Mouse (Mus musculus) hindbrain, embryonic 12.5 days (tissue): Measurements from ENCODE around the gene Fgf2. TPM values are rescaled to one million over a fixed set of nuclear protein-coding genes. Genes with fewer than 3 reads are reported as not detected.

Experiments used
- ATAC-seq: fragments of 200-750 bp; cut with Nextera tagmentation; 2 replicates; pipeline ENCODE4 v1.8.0; 2017; ENCODE audit warnings: moderate TSS enrichment; ENCODE audit not compliant: low FRiP score
- H3K27ac ChIP-seq: fragments of 300-500 bp; sonication (generic); 2 replicates; pipeline ENCODE4 v1.5.1; 2016; ENCODE audit warnings: mild to moderate bottlenecking
- H3K27me3 ChIP-seq: fragments of 300-500 bp; sonication (generic); 2 replicates; pipeline ENCODE4 v1.6.1; 2016; ENCODE audit warnings: mild to moderate bottlenecking
- H3K36me3 ChIP-seq: fragments of 300-500 bp; sonication (generic); 2 replicates; pipeline ENCODE4 v1.6.1; 2016; ENCODE audit warnings: mild to moderate bottlenecking
- H3K4me1 ChIP-seq: fragments of 300-500 bp; sonication (generic); 2 replicates; pipeline ENCODE4 v1.6.1; 2016
- H3K4me2 ChIP-seq: fragments of 300-500 bp; sonication (generic); replicated peaks from 2 replicates; pipeline ENCODE4 v1.6.1; 2016; ENCODE audit warnings: mild to moderate bottlenecking
- H3K4me3 ChIP-seq: fragments of 300-500 bp; sonication (generic); 2 replicates; pipeline ENCODE4 v1.5.1; 2016; ENCODE audit warnings: mild to moderate bottlenecking
- H3K9ac ChIP-seq: fragments of 300-500 bp; sonication (generic); 2 replicates; pipeline ENCODE4 v1.6.1; 2016; ENCODE audit warnings: mild to moderate bottlenecking, moderate library complexity
- H3K9me3 ChIP-seq: fragments of 300-500 bp; sonication (generic); replicated peaks from 2 replicates; pipeline ENCODE4 v1.6.1; 2016; ENCODE audit warnings: mild to moderate bottlenecking
- WGBS: fragments of 180-500 bp; shearing (Covaris S2); methylation state at CpG from one replicate; pipeline ENCODE4 v1.1.7; 2016; 5-methylcytosine and 5-hydroxymethylcytosine counted together
- polyA plus RNA-seq: library from polyadenylated mRNA; unstranded; fragments of >200 nt; fragmentation: Nextera tagmentation; extraction: Ambion mirVana; gene quantifications from 2 replicates; pipeline ENCODE4 v1.2.1, GENCODE M21; 2016

Gene Fgf2
- polyA plus RNA-seq, 1 experiment from 2014 or later, result 1.0 TPM

- H3K4me1 ChIP-seq, result no peaks in the 10 kb centered on the region
- no peak for ATAC-seq
- H3K9me3 ChIP-seq, result no peaks in the 10 kb centered on the region
- H3K4me3 ChIP-seq, result no peak overlapping the region
- no peak overlapping the region for H3K9ac ChIP-seq
- no peaks in the 10 kb centered on the region for H3K36me3 ChIP-seq
- H3K27me3 ChIP-seq, result no peaks in the 10 kb centered on the region
- no peak overlapping the region for H3K4me2 ChIP-seq
- WGBS, result 83% methylated on average over 3 of the region's 3 CpGs
- H3K27ac ChIP-seq, result no peak overlapping the region
These were observed 49.5 kb downstream of the Fgf2 start for GRCm38 (mm10) chr3:37397646-37398045.

GRCm38 (mm10) chr3:37398661-37399395 is 50.7 kb downstream of the Fgf2 start:
- H3K4me1 ChIP-seq, result no peaks in the 10 kb centered on the region
- no peak for ATAC-seq
- H3K36me3 ChIP-seq, result no peaks in the 10 kb centered on the region
- no peaks in the 10 kb centered on the region for H3K9me3 ChIP-seq
- H3K9ac ChIP-seq, result no peak overlapping the region
- no peak overlapping the region for H3K27ac ChIP-seq
- no peak overlapping the region for H3K4me3 ChIP-seq
- no peak overlapping the region for H3K4me2 ChIP-seq
- H3K27me3 ChIP-seq, result no peaks in the 10 kb centered on the region
- 83% methylated on average over 7 of the region's 7 CpGs for WGBS

- H3K4me1 ChIP-seq, result no peaks in the 10 kb centered on the region
- no peaks in the 10 kb centered on the region for H3K27me3 ChIP-seq
- H3K4me2 ChIP-seq, result no peak overlapping the region
- H3K27ac ChIP-seq, result no peak overlapping the region
- no peak overlapping the region for H3K9ac ChIP-seq
- H3K4me3 ChIP-seq, result no peak overlapping the region
- H3K9me3 ChIP-seq, result no peaks in the 10 kb centered on the region
- ATAC-seq, result no peak
- no peaks in the 10 kb centered on the region for H3K36me3 ChIP-seq
- WGBS, result 77% methylated on average over 11 of the region's 11 CpGs
These were observed 53.8 kb downstream of the Fgf2 start for GRCm38 (mm10) chr3:37401729-37402610.

- H3K4me1 ChIP-seq, result no peaks in the 10 kb centered on the region
- ATAC-seq, result no peak
- no peak overlapping the region for H3K9ac ChIP-seq
- H3K4me3 ChIP-seq, result no peak overlapping the region
- H3K9me3 ChIP-seq, result no peaks in the 10 kb centered on the region
- H3K4me2 ChIP-seq, result no peak overlapping the region
- no peaks in the 10 kb centered on the region for H3K36me3 ChIP-seq
- H3K27me3 ChIP-seq, result no peaks in the 10 kb centered on the region
- H3K27ac ChIP-seq, result no peak overlapping the region
These were observed 59.5 kb downstream of the Fgf2 start for GRCm38 (mm10) chr3:37407598-37407997.

- 93% methylated on average over 3 of the region's 3 CpGs for WGBS
- H3K4me2 ChIP-seq, result no peak overlapping the region
- no peak overlapping the region for H3K4me3 ChIP-seq
- H3K27ac ChIP-seq, result no peak overlapping the region
- no peak overlapping the region for H3K9ac ChIP-seq
- no peaks in the 10 kb centered on the region for H3K9me3 ChIP-seq
- H3K4me1 ChIP-seq, result peaks cover 1% of the 10 kb centered on the region
- no peak for ATAC-seq
- H3K27me3 ChIP-seq, result no peaks in the 10 kb centered on the region
- no peaks in the 10 kb centered on the region for H3K36me3 ChIP-seq
These were observed 65.3 kb downstream of the Fgf2 start for GRCm38 (mm10) chr3:37413446-37413845.

- no peak overlapping the region for H3K4me2 ChIP-seq
- ATAC-seq, result no peak
- no peak overlapping the region for H3K4me3 ChIP-seq
- H3K27me3 ChIP-seq, result no peaks in the 10 kb centered on the region
- no peak overlapping the region for H3K27ac ChIP-seq
- peaks cover 6% of the 10 kb centered on the region for H3K4me1 ChIP-seq
- WGBS, result 58% methylated on average over 14 of the region's 14 CpGs
- no peaks in the 10 kb centered on the region for H3K9me3 ChIP-seq
- no peaks in the 10 kb centered on the region for H3K36me3 ChIP-seq
- no peak overlapping the region for H3K9ac ChIP-seq
These were observed 66.3 kb downstream of the Fgf2 start for GRCm38 (mm10) chr3:37414413-37414960.

GRCm38 (mm10) chr3:37418341-37418740 is 70.2 kb downstream of the Fgf2 start:
- no peak for ATAC-seq
- Histone ChIP-seq H3K27ac (no peak overlapping the region), H3K4me2 (peak overlapping the region; percentile 82), H3K4me3 (peak overlapping the region; percentile 97), H3K36me3 (no peaks in the 10 kb centered on the region), H3K9ac (peak overlapping the region; percentile 78), H3K4me1 (peaks cover 17% of the 10 kb centered on the region), H3K9me3 (no peaks in the 10 kb centered on the region), H3K27me3 (no peaks in the 10 kb centered on the region)
- 77% methylated on average over 5 of the region's 5 CpGs for WGBS

GRCm38 (mm10) chr3:37418961-37419457 is 70.9 kb downstream of the Fgf2 start:
- Histone ChIP-seq H3K27ac (peak overlapping the region; percentile 78), H3K9me3 (no peaks in the 10 kb centered on the region), H3K36me3 (no peaks in the 10 kb centered on the region), H3K4me3 (peak overlapping the region; percentile 97), H3K9ac (peak overlapping the region; percentile 78), H3K4me2 (peak overlapping the region; percentile 82), H3K4me1 (peaks cover 17% of the 10 kb centered on the region), H3K27me3 (no peaks in the 10 kb centered on the region)
- under 1% methylated on average over 29 of the region's 30 CpGs for WGBS
- ATAC-seq, result peak; percentile 24

GRCm38 (mm10) chr3:37419458-37419991 is 71.4 kb downstream of the Fgf2 start, which contains the start of gene Spata5:
Gene Spata5, plus strand, starts transcription at chr3:37419896.
- Histone ChIP-seq H3K27ac (peak within 1 kb of the TSS; percentile 89), H3K36me3 (no peaks in the 10 kb centered on the region), H3K4me2 (peak within 1 kb of the TSS; percentile 93), H3K9ac (peak within 1 kb of the TSS; percentile 82), H3K27me3 (no peaks in the 10 kb centered on the region), H3K9me3 (no peaks in the 10 kb centered on the region), H3K4me1 (peaks cover 17% of the 10 kb centered on the region), H3K4me3 (peak within 1 kb of the TSS; percentile 97)
- WGBS, result under 1% methylated on average over 46 of the region's 50 CpGs
- ATAC-seq, result peak; percentile 97

- Histone ChIP-seq H3K9me3 (no peaks in the 10 kb centered on the region), H3K4me3 (peak within 1 kb of the TSS; percentile 97), H3K4me1 (peaks cover 17% of the 10 kb centered on the region), H3K27me3 (no peaks in the 10 kb centered on the region), H3K9ac (peak within 1 kb of the TSS; percentile 82), H3K4me2 (peak within 1 kb of the TSS; percentile 93), H3K27ac (peak within 1 kb of the TSS; percentile 89), H3K36me3 (no peaks in the 10 kb centered on the region)
- WGBS, result under 1% methylated on average over 47 of the region's 50 CpGs
- peak; percentile 91 for ATAC-seq
These were observed 71.9 kb downstream of the Fgf2 start, which contains the start of gene Nudt6 for GRCm38 (mm10) chr3:37420072-37420471. Gene Nudt6, minus strand, starts transcription at chr3:37420211.

- Histone ChIP-seq H3K9me3 (no peaks in the 10 kb centered on the region), H3K4me2 (peak overlapping the region; percentile 93), H3K4me3 (peak overlapping the region; percentile 97), H3K9ac (peak overlapping the region; percentile 82), H3K4me1 (peaks cover 17% of the 10 kb centered on the region), H3K27me3 (no peaks in the 10 kb centered on the region), H3K36me3 (peaks cover 3% of the 10 kb centered on the region; the same call in 1 of the 2 replicates), H3K27ac (peak overlapping the region; percentile 89)
- no peak for ATAC-seq
- WGBS, result under 1% methylated on average over 24 of the region's 24 CpGs
These were observed 72.5 kb downstream of the Fgf2 start for GRCm38 (mm10) chr3:37420641-37421040.

GRCm38 (mm10) chr3:37421179-37421578 is 73.0 kb downstream of the Fgf2 start:
- H3K4me2 ChIP-seq, result peak overlapping the region; percentile 93
- WGBS, result 12% methylated on average over 3 of the region's 3 CpGs
- peaks cover 17% of the 10 kb centered on the region for H3K4me1 ChIP-seq
- H3K9ac ChIP-seq, result peak overlapping the region; percentile 82
- no peaks in the 10 kb centered on the region for H3K9me3 ChIP-seq
- H3K36me3 ChIP-seq, result peaks cover 6% of the 10 kb centered on the region
- H3K27ac ChIP-seq, result no peak overlapping the region
- no peak for ATAC-seq
- peak overlapping the region; percentile 97 for H3K4me3 ChIP-seq
- H3K27me3 ChIP-seq, result no peaks in the 10 kb centered on the region
